9 mouse cellular contexts compared by ENCODE assay signal in genomic region chr19:4812334-4812949, GRCm38 (mm10). TPM values are rescaled to one million over a fixed set of nuclear protein-coding genes. Genes with fewer than 3 reads are reported as not detected.
DNase-seq lines count a peak whose midpoint lies in the region; ATAC-seq and TF ChIP-seq lines count a peak whose summit lies in the region.
"Not testable (repeated sequence)": the region's sequence is repeated elsewhere in the genome, so short reads cannot be mapped to it uniquely, and the experiment has no call there.
"Had no signal": no experiment of that assay in that cellular context is flagged by ENCODE, and none has a peak within 500 bp of the region (broad histone marks: within the 10 kb centered on the region; RNA-seq: fewer than 3 reads in every experiment).

No protein-coding gene starts in this region.

- H3K4me1 ChIP-seq in ES-Bruce4 (ENCODE audit: control insufficient read depth, insufficient read depth, low read length); limb, embryonic 11.5 days (ENCODE audit: control insufficient read depth, insufficient read depth, low read length); lung, postnatal 0 days (ENCODE audit: insufficient read depth, low read depth, low read length): not testable (repeated sequence)
- H3K4me1 ChIP-seq in forebrain, postnatal 0 days (ENCODE audit: insufficient read depth): peaks cover 17% of the 10 kb centered on the region
- H3K4me1 ChIP-seq in hindbrain, embryonic 15.5 days (replicated peaks): peaks cover 35% of the 10 kb centered on the region

- H3K36me3 ChIP-seq in ES-Bruce4 (ENCODE audit: control insufficient read depth, insufficient read depth, low read length, poor library complexity, severe bottlenecking); forebrain, postnatal 0 days (ENCODE audit: insufficient read depth); hindbrain, embryonic 15.5 days; limb, embryonic 11.5 days (ENCODE audit: control insufficient read depth, insufficient read depth, low read length); lung, postnatal 0 days (ENCODE audit: insufficient read depth, low read length): not testable (repeated sequence)

- DNase-seq in embryo, embryonic 10.5 days (ENCODE audit: low spot score): peak; percentile 4
- peak; percentile 3 for DNase-seq in forebrain, postnatal 0 days
- DNase-seq in limb, embryonic 11.5 days (ENCODE audit: low spot score); lung, postnatal 0 days (ENCODE audit: low spot score): not testable (repeated sequence)
- DNase-seq in neural tube, embryonic 10.5 days (ENCODE audit: extremely low spot score, low spot score): peak; percentile 16
- DNase-seq in thymus, postnatal 25 days: peak; percentile 12

- TF ChIP-seq CTCF in ES-Bruce4 (IDR thresholded peaks at IDR 0.05; ENCODE audit: low read depth, low read length): not testable (repeated sequence)
- TF ChIP-seq CTCF in forebrain, postnatal 0 days (IDR thresholded peaks at IDR 0.05; ENCODE audit: low read depth): 0 out of 2 replicates have a peak, but pooled peaks have one; percentile 23
- peak; percentile 26 for TF ChIP-seq CTCF in lung, postnatal 0 days (IDR thresholded peaks at IDR 0.05)

- peak overlapping the region; percentile 85 for H3K27ac ChIP-seq in ES-Bruce4 (ENCODE audit: insufficient read depth, low read length)
- H3K27ac ChIP-seq in forebrain, postnatal 0 days (ENCODE audit: low read depth, low read length): peak overlapping the region; percentile 93
- H3K27ac ChIP-seq in hindbrain, embryonic 15.5 days (replicated peaks): peak overlapping the region; percentile 94
- H3K27ac ChIP-seq in limb, embryonic 11.5 days (replicated peaks; ENCODE audit: low read depth, low read length): not testable (repeated sequence)
- H3K27ac ChIP-seq in lung, postnatal 0 days (ENCODE audit: low read length): peak overlapping the region; percentile 94

- ATAC-seq in forebrain, postnatal 0 days; hindbrain, embryonic 15.5 days (ENCODE audit: low FRiP score, low read depth); limb, embryonic 11.5 days (ENCODE audit: insufficient number of reproducible peaks, low FRiP score, low TSS enrichment, low read depth); lung, postnatal 0 days: not testable (repeated sequence)

- peak overlapping the region; percentile 89; the same call in 1 of the 2 replicates for H3K4me3 ChIP-seq in ES-Bruce4 (ENCODE audit: low read depth, low read length)
- peak overlapping the region; percentile 75 for H3K4me3 ChIP-seq in forebrain, postnatal 0 days (ENCODE audit: low read depth, low read length)
- peak overlapping the region; percentile 80 for H3K4me3 ChIP-seq in hindbrain, embryonic 15.5 days
- peak overlapping the region; percentile 70 for H3K4me3 ChIP-seq in limb, embryonic 11.5 days (ENCODE audit: low read depth, low read length)
- peak overlapping the region; percentile 76; the same call in 1 of the 2 replicates for H3K4me3 ChIP-seq in lung, postnatal 0 days (ENCODE audit: low read depth, low read length)

- 83% methylated on average over 8 of the region's 8 CpGs for WGBS in forebrain, postnatal 0 days
- 82% methylated on average over 8 of the region's 8 CpGs for WGBS in hindbrain, embryonic 15.5 days
- whole genome bisulfite sequencing in limb, embryonic 11.5 days: 81% methylated on average over 8 of the region's 8 CpGs
- 70% methylated on average over 8 of the region's 8 CpGs for WGBS in lung, postnatal 0 days

- peak overlapping the region; percentile 79 for H3K4me2 ChIP-seq in forebrain, postnatal 0 days (ENCODE audit: low read depth)
- H3K4me2 ChIP-seq in hindbrain, embryonic 15.5 days: peak overlapping the region; percentile 73
- H3K4me2 ChIP-seq in limb, embryonic 11.5 days (ENCODE audit: low read depth, severe bottlenecking): peak overlapping the region; percentile 46; the same call in 1 of the 2 replicates
- H3K4me2 ChIP-seq in lung, postnatal 0 days (replicated peaks; ENCODE audit: low read depth, low read length): peak overlapping the region; percentile 85

- H3K9ac ChIP-seq in ES-Bruce4 (ENCODE audit: low read depth, poor library complexity, severe bottlenecking): peak overlapping the region; percentile 84
- H3K9ac ChIP-seq in forebrain, postnatal 0 days: peak overlapping the region; percentile 76; the same call in 1 of the 2 replicates
- H3K9ac ChIP-seq in hindbrain, embryonic 15.5 days: peak overlapping the region; percentile 80
- peak overlapping the region; percentile 84 for H3K9ac ChIP-seq in limb, embryonic 11.5 days (ENCODE audit: low read length)
- peak overlapping the region; percentile 63; the same call in 1 of the 2 replicates for H3K9ac ChIP-seq in lung, postnatal 0 days (replicated peaks; ENCODE audit: low read depth)

- not testable (repeated sequence) for TF ChIP-seq EP300 in ES-Bruce4 (IDR thresholded peaks at IDR 0.05; ENCODE audit: insufficient read depth, low read depth, low read length); lung, postnatal 0 days (IDR thresholded peaks at IDR 0.05)

- not testable (repeated sequence) for H3K27me3 ChIP-seq in ES-Bruce4 (ENCODE audit: control insufficient read depth, insufficient read depth, low read length, poor library complexity, severe bottlenecking); forebrain, postnatal 0 days (ENCODE audit: insufficient read depth, low read length); hindbrain, embryonic 15.5 days; limb, embryonic 11.5 days (ENCODE audit: control insufficient read depth, insufficient read depth, low read length); lung, postnatal 0 days (replicated peaks; ENCODE audit: insufficient read depth, low read length)

- not testable (repeated sequence) for H3K9me3 ChIP-seq in ES-Bruce4 (replicated peaks; ENCODE audit: control insufficient read depth, insufficient read depth, low read length, poor library complexity, severe bottlenecking); forebrain, postnatal 0 days (ENCODE audit: low read length); hindbrain, embryonic 15.5 days; limb, embryonic 11.5 days (ENCODE audit: control insufficient read depth, low read length); lung, postnatal 0 days (ENCODE audit: low read length)

- not testable (repeated sequence) for TF ChIP-seq POLR2A in ES-Bruce4 (IDR thresholded peaks at IDR 0.05; ENCODE audit: insufficient read depth, low read length)

RNA-seq across cellular contexts. Expression of gene Rbm14, which starts 1.0 kb away (rescaled TPM):
- polyA plus RNA-seq in ES-Bruce4 (2011; ENCODE audit: insufficient read depth, insufficient read length, low read depth, missing spikeins): 79.2 and 85.2 TPM in 2 replicates
- 29.2 and 30.9 TPM in 2 replicates for total RNA-seq in forebrain, postnatal 0 days (2014; rRNA removed)
- polyA plus RNA-seq in forebrain, postnatal 0 days (2015; fragmentation: Nextera tagmentation; extraction: Ambion mirVana): 45.9 and 46.6 TPM in 2 replicates
- 62.4 and 64.8 TPM in 2 replicates for polyA plus RNA-seq in hindbrain, embryonic 15.5 days (2015; fragmentation: Nextera tagmentation; extraction: Ambion mirVana)
- polyA plus RNA-seq in limb, embryonic 11.5 days (2014; fragmentation: Nextera tagmentation; extraction: Ambion mirVana): 119 and 122 TPM in 2 replicates
- polyA plus RNA-seq in lung, postnatal 0 days (2015; fragmentation: Nextera tagmentation; extraction: Ambion mirVana): 24.3 and 25.1 TPM in 2 replicates

RNA-seq across cellular contexts. Expression of gene Gm21992, which starts 1.0 kb away (rescaled TPM):
- 22.2 and 23.5 TPM in 2 replicates for polyA plus RNA-seq in ES-Bruce4 (2011; ENCODE audit: insufficient read depth, insufficient read length, low read depth, missing spikeins)
- total RNA-seq in forebrain, postnatal 0 days (2014; rRNA removed): 15.0 and 18.2 TPM in 2 replicates
- polyA plus RNA-seq in forebrain, postnatal 0 days (2015; fragmentation: Nextera tagmentation; extraction: Ambion mirVana): 16.5 and 20.4 TPM in 2 replicates
- polyA plus RNA-seq in hindbrain, embryonic 15.5 days (2015; fragmentation: Nextera tagmentation; extraction: Ambion mirVana): 22.9 and 23.9 TPM in 2 replicates
- 27.6 and 31.8 TPM in 2 replicates for polyA plus RNA-seq in limb, embryonic 11.5 days (2014; fragmentation: Nextera tagmentation; extraction: Ambion mirVana)
- polyA plus RNA-seq in lung, postnatal 0 days (2015; fragmentation: Nextera tagmentation; extraction: Ambion mirVana): 13.9 and 19.7 TPM in 2 replicates

RNA-seq across cellular contexts. Expression of gene Rbm4, which starts 18.7 kb away (rescaled TPM):
- polyA plus RNA-seq in ES-Bruce4 (2011; ENCODE audit: insufficient read depth, insufficient read length, low read depth, missing spikeins): 67.6 and 72.7 TPM in 2 replicates
- 106 and 145 TPM in 2 replicates for total RNA-seq in forebrain, postnatal 0 days (2014; rRNA removed)
- polyA plus RNA-seq in forebrain, postnatal 0 days (2015; fragmentation: Nextera tagmentation; extraction: Ambion mirVana): 45.0 and 56.9 TPM in 2 replicates
- polyA plus RNA-seq in hindbrain, embryonic 15.5 days (2015; fragmentation: Nextera tagmentation; extraction: Ambion mirVana): 72.3 and 87.5 TPM in 2 replicates
- 105 and 109 TPM in 2 replicates for polyA plus RNA-seq in limb, embryonic 11.5 days (2014; fragmentation: Nextera tagmentation; extraction: Ambion mirVana)
- 28.6 and 29.4 TPM in 2 replicates for polyA plus RNA-seq in lung, postnatal 0 days (2015; fragmentation: Nextera tagmentation; extraction: Ambion mirVana)

RNA-seq across cellular contexts. Expression of gene Ccs, which starts 26.7 kb away (rescaled TPM):
- polyA plus RNA-seq in ES-Bruce4 (2011; ENCODE audit: insufficient read depth, insufficient read length, low read depth, missing spikeins): 36.6 and 37.3 TPM in 2 replicates
- 27.3 and 35.4 TPM in 2 replicates for total RNA-seq in forebrain, postnatal 0 days (2014; rRNA removed)
- 41.7 and 44.3 TPM in 2 replicates for polyA plus RNA-seq in forebrain, postnatal 0 days (2015; fragmentation: Nextera tagmentation; extraction: Ambion mirVana)
- polyA plus RNA-seq in hindbrain, embryonic 15.5 days (2015; fragmentation: Nextera tagmentation; extraction: Ambion mirVana): 40.8 and 41.4 TPM in 2 replicates
- 46.8 and 48.0 TPM in 2 replicates for polyA plus RNA-seq in limb, embryonic 11.5 days (2014; fragmentation: Nextera tagmentation; extraction: Ambion mirVana)
- polyA plus RNA-seq in lung, postnatal 0 days (2015; fragmentation: Nextera tagmentation; extraction: Ambion mirVana): 53.0 and 54.5 TPM in 2 replicates

RNA-seq across cellular contexts. Expression of gene Ccdc87, which starts 26.7 kb away (rescaled TPM):
- polyA plus RNA-seq in ES-Bruce4 (2011; ENCODE audit: insufficient read depth, insufficient read length, low read depth, missing spikeins): 0.27 TPM in 1 of 2 replicates, not detected in the other
- 0.92 and 1.1 TPM in 2 replicates for total RNA-seq in forebrain, postnatal 0 days (2014; rRNA removed)
- polyA plus RNA-seq in forebrain, postnatal 0 days (2015; fragmentation: Nextera tagmentation; extraction: Ambion mirVana): 0.80 and 1.2 TPM in 2 replicates
- 0.55 and 0.73 TPM in 2 replicates for polyA plus RNA-seq in hindbrain, embryonic 15.5 days (2015; fragmentation: Nextera tagmentation; extraction: Ambion mirVana)
- not detected in 2 replicates for polyA plus RNA-seq in limb, embryonic 11.5 days (2014; fragmentation: Nextera tagmentation; extraction: Ambion mirVana)
- polyA plus RNA-seq in lung, postnatal 0 days (2015; fragmentation: Nextera tagmentation; extraction: Ambion mirVana): 0.51 and 0.62 TPM in 2 replicates
- total RNA-seq: heart, postnatal 25 days had no signal
